Mouse (Mus musculus): ENCODE results near the gene Pax5. TPM values are rescaled to one million over a fixed set of nuclear protein-coding genes. Genes with fewer than 3 reads are reported as not detected.

Pax5 gene
- total and polyA plus RNA-seq, 2 experiments from 2014 or later, result 3.0 to 46.0 TPM

GRCm38 (mm10) chr4:44533286-44533685 is 177.0 kb downstream of the Pax5 start:
- Histone ChIP-seq H3K27ac (ENCODE audit: low read depth, low read length) (no peak overlapping the region), H3K27me3 (ENCODE audit: insufficient read depth, low read length) (no peaks in the 10 kb centered on the region), H3K36me3 (ENCODE audit: insufficient read depth, low read length) (no peaks in the 10 kb centered on the region), H3K9me3 (ENCODE audit: low read length) (no peaks in the 10 kb centered on the region), H3K9ac (replicated peaks; ENCODE audit: low read length, poor library complexity, severe bottlenecking) (no peak overlapping the region), H3K4me3 (ENCODE audit: low read depth, low read length) (no peak overlapping the region), H3K4me2 (ENCODE audit: low read depth, low read length, poor library complexity, severe bottlenecking) (no peak overlapping the region), H3K4me1 (ENCODE audit: insufficient read depth, low read length) (0 out of 2 replicates have a peak, but pooled peaks cover 9% of the 10 kb centered on the region)
- ATAC-seq (ENCODE audit: low FRiP score) (no peak), DNase-seq (ENCODE audit: low spot score) (no peak)
- WGBS, result 77% methylated on average over 5 of the region's 5 CpGs
- TF ChIP-seq CTCF (IDR thresholded peaks at IDR 0.05), result no peak

- 75% methylated on average over 5 of the region's 5 CpGs for WGBS
- H3K4me2 ChIP-seq (ENCODE audit: low read depth, low read length, poor library complexity, severe bottlenecking), result no peak overlapping the region
- ATAC-seq (ENCODE audit: low FRiP score) (no peak), DNase-seq (ENCODE audit: low spot score) (no peak)
- H3K36me3 ChIP-seq (ENCODE audit: insufficient read depth, low read length), result no peaks in the 10 kb centered on the region
- no peak for TF ChIP-seq CTCF (IDR thresholded peaks at IDR 0.05)
- no peak overlapping the region for H3K9ac ChIP-seq (replicated peaks; ENCODE audit: low read length, poor library complexity, severe bottlenecking)
- H3K4me1 ChIP-seq (ENCODE audit: insufficient read depth, low read length), result 0 out of 2 replicates have a peak, but pooled peaks cover 9% of the 10 kb centered on the region
- no peaks in the 10 kb centered on the region for H3K27me3 ChIP-seq (ENCODE audit: insufficient read depth, low read length)
- no peaks in the 10 kb centered on the region for H3K9me3 ChIP-seq (ENCODE audit: low read length)
- no peak overlapping the region for H3K27ac ChIP-seq (ENCODE audit: low read depth, low read length)
- no peak overlapping the region for H3K4me3 ChIP-seq (ENCODE audit: low read depth, low read length)
These were observed 177.6 kb downstream of the Pax5 start for GRCm38 (mm10) chr4:44532731-44533130.

GRCm38 (mm10) chr4:44525336-44525735 is 185.0 kb downstream of the Pax5 start:
- ATAC-seq (ENCODE audit: low FRiP score) (no peak), DNase-seq (ENCODE audit: low spot score) (no peak)
- 68% methylated on average over 3 of the region's 3 CpGs for WGBS
- Histone ChIP-seq H3K9me3 (ENCODE audit: low read length) (no peaks in the 10 kb centered on the region), H3K4me3 (ENCODE audit: low read depth, low read length) (no peak overlapping the region), H3K4me1 (ENCODE audit: insufficient read depth, low read length) (no peaks in the 10 kb centered on the region), H3K4me2 (ENCODE audit: low read depth, low read length, poor library complexity, severe bottlenecking) (no peak overlapping the region), H3K27ac (ENCODE audit: low read depth, low read length) (no peak overlapping the region), H3K9ac (replicated peaks; ENCODE audit: low read length, poor library complexity, severe bottlenecking) (no peak overlapping the region), H3K27me3 (ENCODE audit: insufficient read depth, low read length) (no peaks in the 10 kb centered on the region), H3K36me3 (ENCODE audit: insufficient read depth, low read length) (no peaks in the 10 kb centered on the region)
- peak; percentile 43 for TF ChIP-seq CTCF (IDR thresholded peaks at IDR 0.05)

GRCm38 (mm10) chr4:44518923-44519322 is 191.4 kb downstream of the Pax5 start:
- H3K4me1 ChIP-seq (ENCODE audit: insufficient read depth, low read length), result no peaks in the 10 kb centered on the region
- no peak overlapping the region for H3K4me2 ChIP-seq (ENCODE audit: low read depth, low read length, poor library complexity, severe bottlenecking)
- no peak overlapping the region for H3K4me3 ChIP-seq (ENCODE audit: low read depth, low read length)
- H3K36me3 ChIP-seq (ENCODE audit: insufficient read depth, low read length), result no peaks in the 10 kb centered on the region
- no peak overlapping the region for H3K27ac ChIP-seq (ENCODE audit: low read depth, low read length)
- WGBS, result 49% methylated on average over 11 of the region's 11 CpGs
- DNase-seq (ENCODE audit: low spot score) (peak; percentile 82), ATAC-seq (ENCODE audit: low FRiP score) (peak; percentile 34; the same call in 1 of the 2 replicates)
- no peaks in the 10 kb centered on the region for H3K27me3 ChIP-seq (ENCODE audit: insufficient read depth, low read length)
- H3K9me3 ChIP-seq (ENCODE audit: low read length), result no peaks in the 10 kb centered on the region
- no peak for TF ChIP-seq CTCF (IDR thresholded peaks at IDR 0.05)
- no peak overlapping the region for H3K9ac ChIP-seq (replicated peaks; ENCODE audit: low read length, poor library complexity, severe bottlenecking)

- no peak overlapping the region for H3K9ac ChIP-seq (replicated peaks; ENCODE audit: low read length, poor library complexity, severe bottlenecking)
These were observed 196.3 kb downstream of the Pax5 start for GRCm38 (mm10) chr4:44513981-44514380.

GRCm38 (mm10) chr4:44511682-44512081 is 198.6 kb downstream of the Pax5 start:
- DNase-seq (ENCODE audit: low spot score), result peak; percentile 45
- H3K9me3 ChIP-seq (ENCODE audit: low read length), result no peaks in the 10 kb centered on the region
- H3K4me2 ChIP-seq (ENCODE audit: low read depth, low read length, poor library complexity, severe bottlenecking), result no peak overlapping the region
- H3K36me3 ChIP-seq (ENCODE audit: insufficient read depth, low read length), result no peaks in the 10 kb centered on the region
- TF ChIP-seq CTCF (IDR thresholded peaks at IDR 0.05), result no peak
- no peak for ATAC-seq (ENCODE audit: low FRiP score)
- H3K27ac ChIP-seq (ENCODE audit: low read depth, low read length), result no peak overlapping the region
- H3K4me1 ChIP-seq (ENCODE audit: insufficient read depth, low read length), result no peaks in the 10 kb centered on the region; the same call in 1 of the 2 replicates
- WGBS, result 21% methylated on average over 7 of the region's 7 CpGs
- H3K4me3 ChIP-seq (ENCODE audit: low read depth, low read length), result no peak overlapping the region
- H3K9ac ChIP-seq (replicated peaks; ENCODE audit: low read length, poor library complexity, severe bottlenecking), result no peak overlapping the region
- H3K27me3 ChIP-seq (ENCODE audit: insufficient read depth, low read length), result peaks cover 6% of the 10 kb centered on the region; the same call in 1 of the 2 replicates

More at GRCm38 (mm10) chr4:44513981-44514380, 196.3 kb downstream of the Pax5 start:
- H3K4me3 ChIP-seq (ENCODE audit: low read depth, low read length), result no peak overlapping the region
- ATAC-seq (ENCODE audit: low FRiP score) (no peak), DNase-seq (ENCODE audit: low spot score) (no peak)
- 82% methylated on average over 4 of the region's 4 CpGs for WGBS
- no peaks in the 10 kb centered on the region; the same call in 1 of the 2 replicates for H3K4me1 ChIP-seq (ENCODE audit: insufficient read depth, low read length)
- TF ChIP-seq CTCF (IDR thresholded peaks at IDR 0.05), result no peak
- H3K36me3 ChIP-seq (ENCODE audit: insufficient read depth, low read length), result no peaks in the 10 kb centered on the region
- no peak overlapping the region for H3K27ac ChIP-seq (ENCODE audit: low read depth, low read length)
- no peak overlapping the region for H3K4me2 ChIP-seq (ENCODE audit: low read depth, low read length, poor library complexity, severe bottlenecking)
- no peaks in the 10 kb centered on the region for H3K9me3 ChIP-seq (ENCODE audit: low read length)
- H3K27me3 ChIP-seq (ENCODE audit: insufficient read depth, low read length), result peaks cover 3% of the 10 kb centered on the region; the same call in 1 of the 2 replicates

All from midbrain, postnatal 0 days (tissue).